Mouse (Mus musculus) frontal cortex, postnatal 10 days (tissue): Measurements from ENCODE around the gene Gimap9.

Experiments used
- DNase-seq, 2 experiments: peaks; one replicate each; pipeline ENCODE4 v3.0.0; 2022; ENCODE audit warnings: low spot score in 2 of 2, mixed read lengths in 1 of 2

The Gimap9 gene

GRCm38 (mm10) chr6:48675931-48676859, at the start of gene Gimap9:
TSS of gene Gimap9 (plus strand) at chr6:48676129.
- DNase-seq, result no peak

- DNase-seq, result no peak
These were observed 49.5 kb upstream of the Gimap9 start, which contains the start of gene AI854703 for GRCm38 (mm10) chr6:48626464-48626863. TSS of gene AI854703 (plus strand) at chr6:48626764.

GRCm38 (mm10) chr6:48626984-48627383, 48.9 kb upstream of the Gimap9 start:
- peak in 1 of 2 experiments; percentile 60 for DNase-seq

- DNase-seq, result no peak
These were observed 48.4 kb upstream of the Gimap9 start for GRCm38 (mm10) chr6:48627511-48627924.

DNA sequence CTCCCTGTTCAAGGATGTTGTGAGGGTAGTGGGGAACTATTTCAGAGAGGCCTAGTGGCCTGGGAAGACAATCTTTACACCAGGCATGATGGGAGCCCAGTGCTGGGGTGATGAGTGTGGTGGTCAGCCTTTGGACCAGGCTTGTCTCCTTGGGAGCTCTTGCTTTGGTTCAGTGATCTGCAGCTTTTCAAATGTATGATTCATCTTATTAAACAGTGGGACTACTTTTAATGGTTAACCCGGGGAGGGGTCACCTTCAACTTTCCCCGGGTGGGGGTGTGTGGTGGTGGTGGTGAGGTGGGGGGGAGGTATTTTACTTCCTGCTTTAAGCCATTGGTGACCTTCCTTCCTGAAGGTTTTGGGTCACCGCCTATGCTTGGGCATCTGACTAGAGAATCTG, 47.6 kb upstream of the Gimap9 start:
- DNase-seq, result no peak

DNA sequence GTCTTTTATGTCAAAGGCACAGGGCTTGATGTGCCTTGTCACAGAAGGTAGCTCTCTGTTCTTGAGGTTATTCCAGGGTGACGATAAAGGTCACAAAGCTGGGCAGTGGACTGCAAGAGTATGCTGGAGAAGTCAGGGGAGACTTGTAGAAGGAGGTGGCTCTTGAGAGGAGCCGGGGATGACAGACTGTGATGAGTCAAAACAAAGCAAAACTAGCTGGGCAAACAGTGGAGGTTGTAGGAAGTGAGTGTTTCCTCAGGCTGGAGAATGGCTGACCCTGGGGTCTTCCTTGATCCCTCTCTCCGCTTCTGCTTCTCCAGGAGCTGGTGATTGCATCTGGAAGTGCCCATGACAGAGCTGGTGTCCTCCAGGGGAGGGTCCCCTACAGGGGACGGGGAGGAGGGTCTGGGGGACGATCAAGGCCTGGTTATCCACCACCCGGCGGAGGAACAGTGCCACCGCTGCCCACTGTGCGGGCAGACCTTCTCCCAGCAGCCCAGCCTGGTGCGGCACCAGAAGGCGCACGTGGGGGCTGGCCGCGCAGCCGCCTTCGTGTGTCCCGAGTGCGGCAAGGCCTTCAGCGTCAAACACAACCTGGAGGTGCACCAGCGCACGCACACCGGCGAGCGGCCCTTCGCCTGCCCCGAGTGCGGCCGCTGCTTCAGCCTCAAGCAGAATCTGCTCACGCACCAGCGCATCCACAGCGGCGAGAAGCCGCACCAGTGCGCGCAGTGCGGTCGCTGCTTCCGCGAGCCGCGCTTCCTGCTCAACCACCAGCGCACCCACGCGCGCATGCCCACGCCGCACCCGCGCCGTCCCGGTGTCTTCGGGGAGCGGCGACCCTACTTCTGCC, 46.9 kb upstream of the Gimap9 start:
- peak in 1 of 2 experiments; percentile 54 for DNase-seq

- DNase-seq, result no peak
These were observed 46.3 kb upstream of the Gimap9 start for GRCm38 (mm10) chr6:48629661-48630034.

DNA sequence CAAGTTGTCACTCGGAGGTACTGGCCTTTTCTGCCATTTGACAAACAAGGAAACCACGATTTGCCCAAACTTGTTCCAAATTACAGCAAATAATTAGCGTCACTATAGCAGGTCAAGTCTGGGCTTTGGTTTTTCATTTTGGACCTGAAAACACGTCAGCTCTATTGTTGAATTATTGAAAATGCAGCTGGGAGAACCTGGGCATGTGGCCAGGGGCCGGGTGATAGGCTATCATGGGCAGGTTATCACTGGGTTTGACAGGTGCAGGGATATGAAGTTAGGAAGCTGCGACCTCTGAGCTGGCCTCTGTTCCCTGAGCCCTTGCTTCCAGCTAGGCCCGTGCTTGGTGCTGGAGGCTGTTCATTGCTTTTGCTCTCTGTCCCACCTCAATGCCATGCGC, 45.1 kb upstream of the Gimap9 start:
- no peak for DNase-seq

DNA sequence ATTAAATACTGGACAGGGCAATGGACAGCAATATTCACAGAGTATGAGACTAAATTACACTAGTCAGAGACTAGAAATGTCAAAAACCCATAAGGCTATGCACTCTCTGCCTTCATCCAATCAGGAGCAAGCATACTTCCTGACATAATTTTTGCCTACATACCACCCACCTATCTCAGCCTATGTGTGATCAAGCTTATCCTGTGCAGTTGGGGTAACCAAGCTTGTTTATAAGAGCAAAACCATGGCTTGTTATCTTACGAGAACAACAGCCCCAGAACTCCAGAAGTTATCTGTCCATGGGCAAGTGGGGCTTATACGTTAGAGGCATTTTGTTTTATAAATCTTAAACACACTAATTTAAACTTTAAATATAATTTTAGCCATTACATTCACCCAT, 40.8 kb upstream of the Gimap9 start:
- DNase-seq, result no peak

- no peak for DNase-seq
These were observed 39.4 kb upstream of the Gimap9 start for GRCm38 (mm10) chr6:48636515-48636914.

DNA sequence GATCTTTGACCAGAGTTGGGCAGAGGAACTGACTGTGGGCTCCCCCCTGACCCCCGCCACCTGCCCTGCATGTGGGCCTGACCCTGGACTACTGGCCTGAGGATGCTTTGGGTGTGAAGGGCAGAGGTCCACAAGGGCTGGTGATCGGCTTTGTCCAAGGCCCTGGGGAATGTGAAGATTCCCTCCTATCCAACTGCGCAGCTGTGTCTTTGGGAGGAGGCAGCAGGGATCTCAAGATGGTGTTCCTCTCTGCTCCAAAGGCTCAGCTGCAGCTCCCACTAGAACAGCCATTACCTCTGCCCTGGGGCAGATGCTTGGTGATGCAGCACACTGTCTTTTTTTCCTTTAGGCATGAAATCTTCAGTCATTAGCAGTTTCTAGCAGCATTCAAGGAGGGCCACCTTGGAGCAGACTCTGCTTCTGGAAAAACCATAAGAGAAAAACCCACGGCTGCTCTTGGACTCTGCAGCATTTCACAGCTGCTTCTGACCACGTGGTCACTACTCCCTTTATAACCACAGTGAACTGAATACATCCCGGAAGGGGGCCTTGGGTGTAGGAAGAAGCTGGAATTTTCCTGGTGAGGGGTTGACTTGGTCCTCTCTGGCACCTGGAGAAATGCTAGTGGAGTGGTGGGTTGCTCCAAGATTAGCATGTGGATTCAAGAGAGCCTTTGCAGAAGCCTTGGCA, 38.0 kb upstream of the Gimap9 start:
- DNase-seq, result no peak

GRCm38 (mm10) chr6:48638553-48638952, 37.4 kb upstream of the Gimap9 start:
- DNase-seq, result no peak

DNA sequence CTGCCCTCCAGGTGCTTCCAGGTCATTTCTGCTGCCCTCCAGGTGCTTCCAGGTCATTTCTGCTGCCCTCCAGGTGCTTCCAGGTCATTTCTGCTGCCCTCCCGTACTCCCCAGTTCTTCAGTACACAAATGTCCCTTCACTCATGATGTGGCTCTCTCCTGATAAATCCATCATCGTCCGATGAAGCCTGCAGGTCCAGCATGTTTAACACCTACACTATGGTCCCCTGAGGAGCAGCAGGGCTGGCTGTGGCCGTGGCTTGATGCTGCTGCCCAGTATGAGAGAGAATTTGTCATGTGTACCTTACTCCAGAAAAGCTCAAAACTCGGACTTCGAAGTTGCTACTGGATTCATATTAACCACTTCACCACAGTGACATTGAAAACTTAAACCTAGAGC, 34.5 kb upstream of the Gimap9 start:
- DNase-seq, result no peak

DNA sequence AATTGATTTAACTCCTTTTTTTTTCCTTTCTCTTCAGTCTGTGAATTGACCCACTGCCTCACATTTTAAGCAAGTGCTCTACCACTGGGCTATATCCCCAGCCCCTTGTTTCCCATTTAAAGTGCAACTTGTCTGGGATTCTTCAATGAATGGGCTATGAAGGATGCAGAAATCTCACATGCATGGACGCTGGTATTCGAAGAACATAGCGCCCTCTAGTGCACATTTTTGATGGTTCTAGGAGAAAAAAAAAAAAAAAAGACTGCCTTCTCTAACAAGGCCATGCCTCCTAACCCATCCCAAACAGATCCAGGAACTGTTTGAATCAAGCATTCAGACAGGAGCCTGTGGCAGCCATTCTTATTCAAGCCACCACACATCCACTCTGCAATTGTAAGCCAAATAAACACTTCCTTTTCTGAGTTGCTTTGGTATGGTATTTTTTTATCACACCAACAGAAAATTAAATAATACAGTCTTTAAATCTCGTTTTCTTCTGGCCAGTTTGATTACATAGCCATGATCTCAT, 33.1 kb upstream of the Gimap9 start:
- DNase-seq, result no peak

GRCm38 (mm10) chr6:48645660-48646308, 30.1 kb upstream of the Gimap9 start:
- DNase-seq, result peak in 1 of 2 experiments; percentile 65

- DNase-seq, result no peak
These were observed 29.6 kb upstream of the Gimap9 start for GRCm38 (mm10) chr6:48646309-48646690.

DNA sequence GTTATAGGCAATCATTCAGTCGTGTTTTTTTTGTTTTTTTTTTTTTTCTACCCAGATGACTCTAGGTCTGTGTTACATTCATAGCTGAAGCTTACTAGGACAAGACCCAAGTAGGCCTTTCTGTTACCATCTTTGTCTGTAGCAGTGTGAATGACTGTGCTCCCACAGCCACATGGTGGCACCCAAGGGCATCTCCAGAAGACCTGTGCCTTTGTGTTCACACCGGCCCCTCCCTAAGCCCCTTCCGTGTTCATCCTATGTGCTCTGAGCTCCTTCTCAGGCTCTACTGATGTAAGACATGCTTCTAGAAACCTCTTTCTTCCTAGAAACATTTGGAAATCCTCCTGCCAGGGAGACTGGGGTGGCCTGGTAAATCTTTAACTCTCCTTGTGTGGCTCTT, 28.9 kb upstream of the Gimap9 start, which contains the start of gene Gimap8:
Gimap8 (plus strand) TSS at position 240 of the 400 bp plus-strand sequence.
- no peak for DNase-seq

- no peak for DNase-seq
These were observed 28.3 kb upstream of the Gimap9 start for GRCm38 (mm10) chr6:48647611-48648010.

DNA sequence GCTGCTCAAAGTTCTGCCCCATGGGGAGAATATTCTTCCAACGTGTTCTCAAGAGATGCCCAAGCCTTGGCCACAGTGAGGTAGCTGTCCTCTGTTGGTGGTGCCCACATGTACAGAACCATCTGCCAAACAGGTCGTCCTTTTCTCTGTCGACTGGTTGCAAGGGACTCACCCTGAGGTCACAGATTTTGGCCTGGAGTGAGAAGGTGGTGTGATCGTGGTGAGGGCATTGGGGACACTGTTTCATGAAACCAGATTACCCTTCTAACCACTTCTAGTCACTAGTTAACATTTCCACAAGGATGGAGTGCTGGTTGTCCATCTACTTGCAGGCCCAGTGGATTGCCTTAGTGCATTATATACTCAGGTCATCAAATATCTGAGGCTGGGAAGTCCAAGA, 27.1 kb upstream of the Gimap9 start:
- no peak for DNase-seq

DNA sequence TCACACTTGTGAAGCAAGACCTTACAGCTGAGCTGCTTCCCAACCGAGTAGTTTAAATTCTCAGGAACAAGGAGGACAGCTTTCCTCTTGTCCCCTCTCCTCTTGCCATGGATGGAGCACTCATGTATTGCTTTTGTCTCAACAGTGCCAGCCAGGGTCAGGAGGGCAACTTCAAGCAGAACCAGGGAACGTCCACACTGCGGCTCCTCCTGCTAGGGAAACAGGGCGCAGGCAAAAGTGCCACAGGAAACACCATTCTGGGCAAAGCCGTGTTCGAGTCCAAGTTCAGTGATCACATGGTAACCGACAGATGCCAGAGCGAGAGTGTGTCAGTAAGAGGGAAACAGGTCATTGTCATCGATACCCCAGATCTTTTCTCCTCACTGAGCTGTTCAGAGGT, 25.9 kb upstream of the Gimap9 start:
- DNase-seq, result no peak

DNA sequence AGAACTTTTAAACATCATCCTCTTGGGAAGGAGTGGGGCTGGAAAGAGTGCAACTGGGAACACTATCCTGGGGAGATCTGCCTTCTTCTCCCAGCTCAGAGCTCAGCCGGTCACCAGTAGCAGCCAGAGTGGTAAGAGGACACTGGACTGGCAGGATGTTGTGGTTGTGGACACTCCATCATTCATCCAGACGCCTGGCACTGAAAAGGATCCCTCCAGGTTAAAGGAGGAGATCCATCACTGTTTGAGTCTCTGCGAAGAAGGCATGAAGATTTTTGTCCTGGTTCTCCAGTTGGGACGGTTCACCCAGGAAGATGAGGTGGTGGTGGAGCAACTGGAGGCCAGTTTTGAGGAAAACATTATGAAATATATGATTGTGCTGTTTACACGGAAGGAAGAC, 17.2 kb upstream of the Gimap9 start:
- DNase-seq, result no peak
